Mouse (Mus musculus) spleen, postnatal 36 days (tissue): ENCODE data around the gene Spag5.

ENCODE experiments used
- DNase-seq, 2 experiments: peaks; one replicate each; pipeline ENCODE4 v3.0.0; 2022; ENCODE audit warnings: low spot score in 2 of 2, mixed read lengths in 1 of 2

Spag5 gene

GRCm38 (mm10) chr11:78322860-78323259 is 21.5 kb downstream of the Spag5 start, which contains the start of gene Aldoc:
Gene Aldoc, plus strand, starts transcription at chr11:78322968.
- peak; percentile 91 to 92 for DNase-seq

DNA sequence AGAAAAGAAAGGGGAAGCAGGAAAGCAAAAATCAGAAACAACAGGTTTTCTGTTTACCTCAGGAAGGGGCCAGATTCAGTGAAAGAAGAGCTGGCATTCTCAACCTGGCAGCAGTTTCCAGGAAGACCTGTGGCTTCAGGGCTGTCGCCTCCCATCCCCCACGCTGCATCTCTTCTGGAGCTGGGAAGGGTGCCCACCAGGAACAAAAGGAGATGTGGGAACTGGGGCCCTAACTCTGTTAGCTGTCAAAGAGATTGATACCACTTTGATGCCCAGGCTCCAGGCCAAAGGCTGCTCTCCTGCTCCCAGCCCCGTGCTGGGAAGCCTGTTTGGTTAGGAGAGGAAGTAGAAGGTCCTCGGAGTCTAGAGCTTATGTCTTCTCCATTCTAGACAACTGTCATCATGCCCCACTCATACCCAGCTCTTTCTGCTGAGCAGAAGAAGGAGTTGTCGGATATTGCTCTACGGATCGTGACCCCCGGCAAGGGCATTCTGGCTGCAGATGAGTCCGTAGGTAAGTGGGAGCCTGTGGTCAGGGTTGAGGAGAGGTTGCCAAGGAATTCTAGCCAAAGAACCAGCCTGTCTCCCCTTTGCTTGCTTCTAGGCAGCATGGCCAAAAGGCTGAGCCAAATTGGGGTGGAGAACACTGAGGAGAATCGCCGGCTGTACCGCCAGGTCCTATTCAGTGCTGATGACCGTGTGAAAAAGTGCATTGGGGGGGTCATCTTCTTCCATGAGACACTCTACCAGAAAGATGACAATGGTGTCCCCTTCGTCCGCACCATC is 22.9 kb downstream of the Spag5 start:
- DNase-seq, result no peak

DNA sequence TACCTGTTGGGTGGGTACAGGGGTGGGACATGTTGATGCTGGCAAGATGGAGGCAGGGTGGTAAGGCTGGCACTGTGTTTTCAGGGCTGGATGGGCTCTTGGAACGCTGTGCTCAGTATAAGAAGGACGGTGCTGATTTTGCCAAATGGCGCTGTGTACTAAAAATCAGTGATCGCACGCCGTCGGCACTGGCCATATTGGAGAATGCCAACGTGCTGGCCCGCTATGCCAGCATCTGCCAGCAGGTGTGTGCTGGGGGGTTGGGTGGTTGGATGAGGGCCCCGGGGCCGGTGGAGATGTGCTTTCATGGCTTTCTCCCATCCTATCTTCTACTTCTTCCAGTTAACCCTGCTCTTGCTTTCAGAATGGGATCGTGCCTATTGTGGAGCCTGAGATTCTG is 23.6 kb downstream of the Spag5 start:
- DNase-seq, result no peak

GRCm38 (mm10) chr11:78327215-78327614 is 25.9 kb downstream of the Spag5 start:
- no peak for DNase-seq

GRCm38 (mm10) chr11:78327634-78328511 is 26.5 kb downstream of the Spag5 start, which contains the start of gene Pigs:
Gene Pigs, plus strand, starts transcription at chr11:78328415.
- DNase-seq, result peak; percentile 95 to 97

DNA sequence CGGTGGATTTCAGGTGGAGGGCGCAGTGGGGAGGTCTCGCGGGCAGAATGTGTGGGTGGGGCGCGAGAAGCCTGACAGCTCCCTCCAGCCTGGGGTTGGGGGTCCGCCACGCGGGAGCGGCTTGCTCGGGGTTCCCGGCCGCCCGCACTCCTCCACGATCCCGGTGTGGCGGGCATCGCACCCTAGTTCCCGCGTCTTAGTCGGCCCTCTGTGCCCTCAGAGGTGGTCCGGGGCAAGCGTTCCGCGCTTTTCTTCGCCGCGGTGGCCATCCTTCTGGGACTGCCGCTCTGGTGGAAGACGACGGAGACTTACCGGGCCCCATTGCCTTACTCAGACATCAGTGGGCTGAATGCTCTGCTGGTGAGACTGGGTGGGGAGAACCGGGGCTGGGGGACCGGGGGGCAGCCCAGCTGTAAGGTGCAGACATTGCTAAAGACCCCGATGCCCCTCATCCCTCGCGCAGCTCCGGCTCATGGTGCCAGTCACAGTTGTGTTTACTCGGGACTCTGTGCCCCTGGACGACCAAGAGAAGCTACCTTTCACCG is 27.3 kb downstream of the Spag5 start:
- no peak for DNase-seq

GRCm38 (mm10) chr11:78332676-78333075 is 31.3 kb downstream of the Spag5 start:
- no peak for DNase-seq

DNA sequence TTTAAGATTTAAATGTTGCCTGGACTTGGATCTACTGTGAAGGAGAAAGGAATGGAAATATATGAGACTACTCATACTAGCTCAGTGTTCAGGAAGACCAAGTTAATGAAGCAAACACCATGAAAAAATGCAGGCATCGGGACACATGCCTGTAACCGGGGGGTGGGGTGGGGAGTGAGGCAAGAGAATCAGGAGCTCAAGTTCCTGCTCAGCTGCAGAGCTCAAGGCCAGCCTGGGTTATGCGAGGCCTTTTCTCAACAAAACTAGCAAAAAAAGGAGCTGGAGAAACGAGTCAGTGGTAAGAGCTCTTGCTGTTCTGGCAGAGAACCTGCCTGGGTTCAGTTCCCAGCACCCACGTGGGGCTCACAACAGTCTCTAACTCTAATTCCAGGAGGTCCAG is 32.7 kb downstream of the Spag5 start:
- DNase-seq, result no peak

- DNase-seq, result no peak
Measured at GRCm38 (mm10) chr11:78337040-78337439, 35.7 kb downstream of the Spag5 start.

GRCm38 (mm10) chr11:78341702-78342101 is 40.4 kb downstream of the Spag5 start:
- DNase-seq, result no peak

GRCm38 (mm10) chr11:78343381-78344327 is 42.3 kb downstream of the Spag5 start, which contains the start of gene Unc119:
Gene Unc119, plus strand, starts transcription at chr11:78343482.
- peak; percentile 82 to 83 for DNase-seq

- peak; percentile 19 to 32 for DNase-seq
Measured at GRCm38 (mm10) chr11:78344328-78344889, 43.1 kb downstream of the Spag5 start.

DNA sequence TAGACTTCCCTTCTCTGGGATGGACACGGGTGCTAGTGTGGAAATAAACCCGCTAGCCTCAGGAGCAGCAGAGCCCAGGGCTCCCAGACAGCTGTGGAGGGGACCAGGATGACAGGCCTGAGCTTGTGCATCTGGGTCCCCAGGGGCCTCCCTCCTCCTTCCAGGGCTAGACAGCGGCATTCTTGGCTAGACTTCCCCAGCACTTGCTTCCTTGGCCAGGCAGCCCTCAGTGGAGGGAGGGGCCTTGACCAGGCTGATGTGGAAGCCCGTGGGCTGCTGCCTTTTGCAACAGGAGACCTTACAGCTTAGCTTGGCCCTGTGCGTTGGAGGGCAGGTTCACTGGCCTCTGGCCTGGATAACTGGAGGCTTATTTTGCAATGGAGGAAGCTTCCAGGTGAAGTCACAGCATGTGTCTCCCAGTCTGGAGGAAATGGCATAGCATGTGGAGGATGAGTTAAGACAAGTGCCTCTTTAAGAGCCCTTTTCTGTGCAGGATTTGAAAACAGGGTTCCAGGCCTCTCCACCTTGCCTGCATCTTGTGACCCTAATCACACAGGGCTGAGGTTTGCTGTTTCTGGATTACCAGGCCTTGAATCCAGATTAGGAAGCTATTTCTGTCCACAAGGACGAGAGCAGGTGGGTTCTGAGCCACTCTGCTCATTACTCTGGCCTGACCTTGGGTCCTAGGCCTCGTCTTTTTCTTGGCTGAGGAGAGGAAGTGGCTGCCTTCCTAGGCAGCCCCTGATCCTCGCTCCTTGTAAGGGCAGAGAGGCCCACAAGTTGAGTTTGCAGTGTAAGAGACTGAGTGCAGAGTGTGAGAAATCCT is 43.8 kb downstream of the Spag5 start:
- DNase-seq, result peak; percentile 16 to 23

- DNase-seq, result peak; percentile 85 to 88
Measured at GRCm38 (mm10) chr11:78345801-78346200, 44.5 kb downstream of the Spag5 start.

- peak in 1 of 2 experiments; percentile 24 for DNase-seq
Measured at GRCm38 (mm10) chr11:78346326-78347069, 45.2 kb downstream of the Spag5 start.

GRCm38 (mm10) chr11:78347070-78347754 is 45.9 kb downstream of the Spag5 start:
- DNase-seq, result peak; percentile 47 to 71

GRCm38 (mm10) chr11:78347908-78348307 is 46.6 kb downstream of the Spag5 start:
- DNase-seq, result peak; percentile 43 to 54

- no peak for DNase-seq
Measured at GRCm38 (mm10) chr11:78348474-78348873, 47.1 kb downstream of the Spag5 start.
